Mouse (Mus musculus) MEL (cell line): ENCODE measurements around the gene Gm28048. TPM values are rescaled to one million over a fixed set of nuclear protein-coding genes. Genes with fewer than 3 reads are reported as not detected.

Experiments used
- DNase-seq: peaks from one replicate; pipeline ENCODE4 v3.0.0; 2011; ENCODE audit warnings: low read depth, low spot score
- H3K27ac ChIP-seq: 2 replicates; pipeline ENCODE4 v1.5.1; 2012; ENCODE audit warnings: low read depth, mild to moderate bottlenecking, control low read depth, low read length, moderate library complexity; ENCODE audit not compliant: control insufficient read depth
- H3K27me3 ChIP-seq, 2 experiments: fragments of 150-350 bp in 1 of 2; sonication (generic) in 1 of 2; 2 replicates each; pipeline ENCODE4 v1.6.1; 2012; ENCODE audit warnings: low read length in 2 of 2, mild to moderate bottlenecking in 2 of 2, improper control_type of control experiment in 1 of 2, moderate library complexity in 1 of 2; ENCODE audit not compliant: insufficient read depth in 2 of 2, control insufficient read depth in 1 of 2
- H3K36me3 ChIP-seq, 2 experiments: 2 replicates each; pipeline ENCODE4 v1.6.1; 2012 to 2014; ENCODE audit warnings: low read length in 2 of 2, improper control_type of control experiment in 1 of 2, inconsistent platforms in 1 of 2, mild to moderate bottlenecking in 1 of 2; ENCODE audit not compliant: insufficient read depth in 2 of 2, control insufficient read depth in 1 of 2
- H3K4me1 ChIP-seq, 2 experiments: fragments of 150-350 bp in 1 of 2; sonication (generic) in 1 of 2; 2 replicates each; pipeline ENCODE4 v1.6.1; 2012; ENCODE audit warnings: low read length in 2 of 2, improper control_type of control experiment in 1 of 2, mild to moderate bottlenecking in 1 of 2; ENCODE audit not compliant: insufficient read depth in 2 of 2, control insufficient read depth in 1 of 2
- H3K4me3 ChIP-seq, 2 experiments: fragments of 150-350 bp in 1 of 2; sonication (generic) in 1 of 2; 2 replicates each; pipeline ENCODE4 v1.5.1; 2012; ENCODE audit warnings: low read depth in 2 of 2, low read length in 2 of 2, mild to moderate bottlenecking in 2 of 2, moderate library complexity in 2 of 2, control low read depth in 1 of 2, improper control_type of control experiment in 1 of 2; ENCODE audit not compliant: control insufficient read depth in 1 of 2, insufficient read depth in 1 of 2
- H3K79me2 ChIP-seq: 2 replicates; pipeline ENCODE4 v1.6.1; 2012; ENCODE audit warnings: mild to moderate bottlenecking, low read length, moderate library complexity; ENCODE audit not compliant: control insufficient read depth, poor library complexity, insufficient read depth
- H3K9ac ChIP-seq: 2 replicates; pipeline ENCODE4 v1.6.1; 2012; ENCODE audit warnings: low read depth, mild to moderate bottlenecking, control low read depth, low read length, moderate library complexity; ENCODE audit not compliant: control insufficient read depth, poor library complexity, severe bottlenecking
- H3K9me3 ChIP-seq: fragments of 150-350 bp; sonication (generic); replicated peaks from 2 replicates; pipeline ENCODE4 v1.6.1; 2012; ENCODE audit warnings: mild to moderate bottlenecking, low read length, improper control_type of control experiment, moderate library complexity; ENCODE audit not compliant: insufficient read depth
- CHD1 ChIP-seq: IDR thresholded peaks from 2 replicates; pipeline ENCODE4 v1.6.1; 2012; ENCODE audit warnings: low read depth, mild to moderate bottlenecking, inconsistent platforms, low read length, improper control_type of control experiment
- E2F4 ChIP-seq: IDR thresholded peaks from 2 replicates; pipeline ENCODE4 v1.6.1; 2011; ENCODE audit warnings: low read depth, low read length, improper control_type of control experiment, borderline replicate concordance
- ETS1 ChIP-seq: IDR thresholded peaks from 2 replicates; pipeline ENCODE4 v1.6.1; 2012; ENCODE audit warnings: low read depth, mild to moderate bottlenecking, inconsistent platforms, low read length, improper control_type of control experiment, moderate library complexity
- GABPA ChIP-seq: IDR thresholded peaks from 2 replicates; pipeline ENCODE4 v1.6.1; 2012; ENCODE audit warnings: low read depth, mild to moderate bottlenecking, inconsistent platforms, low read length, improper control_type of control experiment, moderate library complexity
- GATA1 ChIP-seq: IDR thresholded peaks from 2 replicates; pipeline ENCODE4 v1.6.1; 2011; ENCODE audit warnings: low read depth, low read length, improper control_type of control experiment
- HCFC1 ChIP-seq: IDR thresholded peaks from 2 replicates; pipeline ENCODE4 v1.6.1; 2012; ENCODE audit warnings: low read depth, mild to moderate bottlenecking, inconsistent platforms, low read length, improper control_type of control experiment, moderate library complexity
- MAFK ChIP-seq: IDR thresholded peaks from 2 replicates; pipeline ENCODE4 v1.6.1; 2011; ENCODE audit warnings: low read depth, mild to moderate bottlenecking, low read length, improper control_type of control experiment, borderline replicate concordance
- MAX ChIP-seq: IDR thresholded peaks from 2 replicates; pipeline ENCODE4 v1.6.1; 2011; ENCODE audit warnings: low read length, improper control_type of control experiment
- MEF2A ChIP-seq: IDR thresholded peaks from 2 replicates; pipeline ENCODE4 v1.6.1; 2014; ENCODE audit warnings: low read depth, mild to moderate bottlenecking, inconsistent platforms, low read length, improper control_type of control experiment; ENCODE audit not compliant: poor library complexity, insufficient replicate concordance, severe bottlenecking; ENCODE audit errors: extremely low read depth
- MYB ChIP-seq: IDR thresholded peaks from 2 replicates; pipeline ENCODE4 v1.6.1; 2011; ENCODE audit warnings: mild to moderate bottlenecking, low read depth, low read length, improper control_type of control experiment
- MYC ChIP-seq: IDR thresholded peaks from 2 replicates; pipeline ENCODE4 v1.6.1; 2011; ENCODE audit warnings: low read depth, mild to moderate bottlenecking, low read length, improper control_type of control experiment, moderate library complexity
- POLR2AphosphoS2 ChIP-seq: IDR thresholded peaks from 2 replicates; pipeline ENCODE4 v1.6.1; 2011; ENCODE audit warnings: low read length, improper control_type of control experiment
- POLR2AphosphoS5 ChIP-seq: IDR thresholded peaks from 2 replicates; pipeline ENCODE4 v1.6.1; 2012; ENCODE audit warnings: low read depth, borderline replicate concordance, mild to moderate bottlenecking, inconsistent platforms, low read length, moderate library complexity, mixed read lengths
- RCOR1 ChIP-seq: IDR thresholded peaks from 2 replicates; pipeline ENCODE4 v1.6.1; 2012; ENCODE audit warnings: low read depth, mild to moderate bottlenecking, inconsistent platforms, low read length, improper control_type of control experiment
- ZC3H11A ChIP-seq: IDR thresholded peaks from 2 replicates; pipeline ENCODE4 v1.6.1; 2012; ENCODE audit warnings: low read depth, mild to moderate bottlenecking, inconsistent platforms, low read length, improper control_type of control experiment
- ZKSCAN1 ChIP-seq: IDR thresholded peaks from 2 replicates; pipeline ENCODE4 v1.6.1; 2012; ENCODE audit warnings: low read depth, mild to moderate bottlenecking, inconsistent platforms, low read length, improper control_type of control experiment, moderate library complexity
- ZMIZ1 ChIP-seq: IDR thresholded peaks from 2 replicates; pipeline ENCODE4 v1.6.1; 2012; ENCODE audit warnings: low read depth, mild to moderate bottlenecking, inconsistent platforms, low read length, improper control_type of control experiment, moderate library complexity
- ZNF384 ChIP-seq: IDR thresholded peaks from 2 replicates; pipeline ENCODE4 v1.6.1; 2012; ENCODE audit warnings: low read depth, mild to moderate bottlenecking, inconsistent platforms, low read length, improper control_type of control experiment
- polyA plus RNA-seq, 2 experiments: library from polyadenylated mRNA; stranded (reverse) in 1 of 2; unstranded in 1 of 2; fragments of >175 nt in 1 of 2; fragments of >200 nt in 1 of 2; gene quantifications; 2 replicates each; pipeline versions ENCODE4 v1.2.1 to v1.2.4; 2012; ENCODE audit warnings: low replicate concordance in 2 of 2, low read depth in 1 of 2; ENCODE audit not compliant: insufficient read length in 2 of 2, insufficient read depth in 1 of 2, missing spikeins in 1 of 2
- total RNA-seq: library from RNA; depleted of rRNA; stranded (reverse); fragments of 300-350 nt; gene quantifications from 2 replicates; pipeline ENCODE4 v1.2.3, GENCODE M21; 2012

Gm28048 gene
- total and polyA plus RNA-seq, 3 experiments: 8.6 to 15.0 TPM; not detected in 1

- TF ChIP-seq MYB (no peak), MYC (no peak), MEF2A (no peak), RCOR1 (no peak), E2F4 (no peak)
- TF ChIP-seq, all 39 proteins: peak for 0
- Histone ChIP-seq H3K27me3 (no peaks in the 10 kb centered on the region), H3K4me3 (no peak overlapping the region), H3K27ac (no peak overlapping the region), H3K79me2 (peaks cover 10% of the 10 kb centered on the region), H3K9ac (no peak overlapping the region), H3K9me3 (no peaks in the 10 kb centered on the region), H3K4me1 (peaks cover 4 to 6% of the 10 kb centered on the region in 2 experiments), H3K36me3 (peaks cover 0 to 5% of the 10 kb centered on the region in 2 experiments; a peak in 2 of 4 replicates)
- no peak for DNase-seq
Observed at GRCm38 (mm10) chr11:22863581-22863980, 118.3 kb downstream of the Gm28048 start.

- Histone ChIP-seq H3K36me3 (peaks cover 0 to 18% of the 10 kb centered on the region in 2 experiments; a peak in 2 of 4 replicates), H3K4me1 (peaks cover 13 to 18% of the 10 kb centered on the region in 2 experiments), H3K27ac (no peak overlapping the region), H3K9ac (no peak overlapping the region), H3K79me2 (peaks cover 31% of the 10 kb centered on the region), H3K27me3 (no peaks in the 10 kb centered on the region), H3K4me3 (no peak overlapping the region; a peak in 1 of 4 replicates), H3K9me3 (no peaks in the 10 kb centered on the region)
- no peak for TF ChIP-seq ZMIZ1
- TF ChIP-seq MAFK: no peak
- no peak for TF ChIP-seq GATA1
- no peak for TF ChIP-seq ZKSCAN1
- TF ChIP-seq ZNF384: no peak
- no peak for TF ChIP-seq CHD1
- TF ChIP-seq HCFC1: no peak
- no peak for TF ChIP-seq MAX
- no peak for TF ChIP-seq POLR2AphosphoS5
- TF ChIP-seq GABPA: no peak
- no peak for TF ChIP-seq ETS1
- TF ChIP-seq MYC: no peak
- TF ChIP-seq ZC3H11A: no peak
- TF ChIP-seq POLR2AphosphoS2: no peak
- DNase-seq: no peak
Observed at GRCm38 (mm10) chr11:22861315-22861714, 120.6 kb downstream of the Gm28048 start.
